16 mouse cellular contexts compared by ENCODE assay signal in genomic region chr8:56520249-56520648, GRCm38 (mm10).
"Had no signal": no experiment of that assay in that cellular context is flagged by ENCODE, and none has a peak within 500 bp of the region (broad histone marks: within the 10 kb centered on the region; RNA-seq: fewer than 3 reads in every experiment).

No protein-coding gene starts in this region.

- H3K27me3 ChIP-seq: limb, embryonic 13.5 days; liver, embryonic 12.5 days; liver, embryonic 15.5 days; lung, embryonic 15.5 days had no signal

- H3K4me2 ChIP-seq: limb, embryonic 13.5 days; liver, embryonic 12.5 days; liver, embryonic 15.5 days; lung, embryonic 15.5 days had no signal

- H3K9ac ChIP-seq: limb, embryonic 13.5 days; liver, embryonic 12.5 days; liver, embryonic 15.5 days; lung, embryonic 15.5 days had no signal

- H3K36me3 ChIP-seq: limb, embryonic 13.5 days; liver, embryonic 12.5 days; liver, embryonic 15.5 days; lung, embryonic 15.5 days had no signal

- DNase-seq: kidney, adult 18-20 months; kidney, postnatal 10 days; kidney, postnatal 36 days; layer of hippocampus, postnatal 36 days; liver; lung, adult 18-20 months; lung, postnatal 10 days; lung, postnatal 36 days; thymus, adult 18-20 months; thymus, postnatal 36 days had no signal

- H3K9me3 ChIP-seq: limb, embryonic 13.5 days; liver, embryonic 12.5 days; liver, embryonic 15.5 days; lung, embryonic 15.5 days had no signal

- H3K27ac ChIP-seq: left cerebral cortex, adult 2 months; limb, embryonic 13.5 days; liver, embryonic 12.5 days; liver, embryonic 15.5 days; lung, embryonic 15.5 days had no signal

- H3K4me1 ChIP-seq: limb, embryonic 13.5 days; liver, embryonic 12.5 days; liver, embryonic 15.5 days; lung, embryonic 15.5 days had no signal

- ATAC-seq: intestine, embryonic 16.5 days; liver, embryonic 12.5 days had no signal

- H3K4me3 ChIP-seq: left cerebral cortex, adult 2 months; limb, embryonic 13.5 days; liver, embryonic 12.5 days; liver, embryonic 15.5 days; lung, embryonic 15.5 days had no signal
